Mouse (Mus musculus): Measurements from ENCODE around the gene Mif4gd.

Gene Mif4gd

DNA sequence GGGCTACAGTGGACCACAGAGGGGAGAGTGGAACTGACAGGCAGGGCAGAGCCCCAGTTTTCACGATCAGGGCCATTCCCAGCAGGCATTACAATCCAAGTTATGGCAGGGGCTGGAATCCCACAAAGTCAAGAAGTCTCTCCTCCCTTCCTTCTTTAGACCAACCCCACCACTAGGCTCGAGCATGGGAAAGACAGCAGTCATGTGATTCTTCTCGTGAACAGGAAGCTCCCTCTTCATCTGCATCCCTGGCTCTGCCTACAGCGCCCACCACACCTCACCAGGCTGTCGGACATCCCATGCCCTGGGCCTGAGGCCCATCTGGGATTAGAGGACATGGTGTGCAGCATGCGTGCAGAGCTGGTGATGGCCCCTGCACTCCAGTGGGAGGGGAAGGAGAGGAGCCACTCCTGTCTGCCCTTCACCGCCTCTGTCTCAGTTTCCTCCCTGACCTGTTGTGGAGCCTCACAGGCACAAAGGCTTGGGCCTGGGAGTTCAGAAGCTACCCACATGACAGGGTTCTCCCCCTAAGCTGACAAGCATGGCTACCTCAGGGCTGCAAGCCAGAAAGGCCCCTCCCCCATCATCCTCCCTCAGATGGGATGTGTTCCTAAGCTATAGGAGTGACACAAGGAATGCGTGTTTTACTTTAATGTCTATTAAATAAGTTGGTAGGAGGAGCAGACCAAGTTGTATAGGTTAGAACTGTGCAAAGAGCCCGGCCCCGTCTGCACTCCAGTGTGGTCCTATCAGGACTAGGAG is 1.8 kb upstream of the Mif4gd start:
- no peak for DNase-seq (ENCODE audit: extremely low read depth, low read depth, low spot score)

DNA sequence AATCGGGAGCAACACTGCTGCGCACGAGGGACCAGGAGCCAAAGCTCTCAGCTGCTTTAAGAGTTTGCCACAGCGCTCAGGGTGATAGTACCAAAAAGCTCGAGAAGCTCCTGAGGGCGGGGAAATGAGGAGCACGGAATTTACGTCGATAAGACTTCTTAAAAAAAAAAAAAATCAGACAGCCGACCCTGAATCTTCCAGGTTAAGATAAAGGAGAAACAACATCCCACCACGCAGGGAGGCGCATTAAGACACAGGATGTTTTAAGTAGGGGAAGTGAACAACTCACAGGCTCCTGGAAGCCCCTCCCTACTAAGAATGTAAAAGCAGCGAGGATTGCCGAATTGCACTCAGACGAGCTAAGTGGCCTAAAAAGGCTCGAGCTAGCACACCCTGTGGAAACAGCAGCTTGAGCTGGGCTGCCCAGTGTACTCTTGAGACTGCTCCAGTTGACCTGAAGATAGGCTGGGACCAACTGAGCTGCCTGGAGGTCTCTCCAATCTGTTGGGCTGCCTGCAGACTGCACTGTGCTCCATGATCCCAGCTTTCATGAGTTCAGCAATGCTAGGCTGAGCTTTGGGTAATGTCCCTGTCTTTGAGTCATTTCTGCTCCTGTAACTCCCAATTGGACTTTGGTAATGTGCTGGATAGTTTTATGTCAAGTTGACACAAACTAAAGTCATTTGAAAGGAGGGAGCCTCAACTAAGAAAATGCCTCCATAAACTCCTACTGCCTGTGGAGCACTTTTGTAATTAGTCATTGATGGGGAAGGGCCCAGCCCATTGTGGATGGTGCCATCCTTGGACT is 573 bp upstream of the Mif4gd start:
- DNase-seq (ENCODE audit: extremely low read depth, low read depth, low spot score), result no peak

DNA sequence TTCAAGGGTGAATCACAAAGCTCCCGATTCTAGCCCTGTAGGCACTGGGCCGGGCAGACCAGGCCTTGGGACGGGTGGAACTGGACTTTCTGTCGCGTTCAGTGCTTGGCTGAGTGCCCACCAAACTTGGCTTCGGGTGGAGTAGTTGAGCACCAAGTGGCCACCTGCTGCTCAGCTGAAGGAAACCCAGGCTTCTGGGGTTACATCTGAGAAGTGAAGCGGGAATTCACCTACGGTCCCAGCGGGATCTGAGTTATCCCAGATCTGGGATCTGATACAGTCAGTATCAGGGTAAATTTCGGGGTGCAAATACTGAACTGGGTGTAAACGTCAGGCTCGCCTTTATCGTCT is 735 bp downstream of the Mif4gd start:
- DNase-seq (ENCODE audit: extremely low read depth, low read depth, low spot score), result no peak

DNA sequence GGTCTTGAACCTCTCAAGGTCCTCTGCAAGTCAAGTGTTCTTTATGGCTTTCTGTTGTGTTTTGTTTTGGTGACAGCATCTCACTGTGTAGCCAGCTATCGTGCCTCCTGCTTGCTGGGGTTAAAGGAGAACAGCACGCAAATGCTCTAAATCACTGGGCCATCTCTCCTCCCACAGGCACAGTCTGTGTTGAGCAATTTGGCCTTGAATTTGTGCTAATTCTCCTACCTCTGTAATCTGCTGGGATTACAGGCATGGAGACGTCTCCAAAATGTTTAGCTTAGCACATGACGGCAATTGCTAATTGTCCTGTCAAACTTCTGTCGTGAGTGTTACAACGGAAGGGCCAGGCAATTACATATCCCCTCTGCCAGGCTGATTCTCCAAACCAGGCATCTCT is 1.6 kb downstream of the Mif4gd start:
- no peak for DNase-seq (ENCODE audit: extremely low read depth, low read depth, low spot score)

DNA sequence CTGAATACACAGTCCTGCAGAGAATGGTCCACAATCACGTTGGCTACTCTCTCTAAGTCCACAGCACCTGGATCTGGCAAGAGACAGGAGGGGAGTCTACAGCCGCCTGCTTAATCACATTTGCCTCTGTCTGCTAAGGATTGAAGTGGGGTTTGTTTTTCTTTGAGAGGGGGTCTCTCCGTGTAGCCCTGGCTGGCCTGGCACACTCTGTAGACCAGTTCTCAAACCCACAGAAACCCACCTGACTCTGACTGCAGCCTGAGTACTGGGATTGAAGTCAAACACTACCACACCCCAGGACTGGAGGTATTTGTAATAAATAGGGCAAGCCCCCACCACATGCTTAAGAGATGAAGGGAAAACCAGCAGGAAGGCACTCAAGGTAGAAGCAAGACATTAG is 3.2 kb downstream of the Mif4gd start:
- DNase-seq (ENCODE audit: extremely low read depth, low read depth, low spot score), result no peak

- DNase-seq (ENCODE audit: extremely low read depth, low read depth, low spot score), result no peak
These were observed 4.1 kb downstream of the Mif4gd start for GRCm38 (mm10) chr11:115608421-115609399.

DNA sequence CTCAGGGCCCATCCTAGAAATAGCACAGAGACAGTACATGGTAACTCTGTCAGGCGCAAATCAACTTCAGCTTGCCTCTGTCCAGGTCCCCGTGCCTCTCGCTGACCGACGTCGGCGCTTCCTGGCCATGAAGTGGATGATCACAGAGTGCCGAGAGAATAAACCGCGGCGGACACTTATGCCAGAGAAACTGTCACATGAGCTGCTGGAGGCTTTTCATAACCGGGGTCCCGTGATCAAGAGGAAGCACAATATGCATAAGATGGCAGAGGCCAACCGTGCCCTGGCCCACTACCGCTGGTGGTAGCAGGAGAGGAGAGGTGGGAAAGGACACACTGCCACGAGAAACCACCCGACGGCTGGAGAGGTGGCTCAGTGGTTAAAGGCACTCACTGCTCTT is 6.0 kb downstream of the Mif4gd start:
- DNase-seq (ENCODE audit: extremely low read depth, low read depth, low spot score), result no peak

DNA sequence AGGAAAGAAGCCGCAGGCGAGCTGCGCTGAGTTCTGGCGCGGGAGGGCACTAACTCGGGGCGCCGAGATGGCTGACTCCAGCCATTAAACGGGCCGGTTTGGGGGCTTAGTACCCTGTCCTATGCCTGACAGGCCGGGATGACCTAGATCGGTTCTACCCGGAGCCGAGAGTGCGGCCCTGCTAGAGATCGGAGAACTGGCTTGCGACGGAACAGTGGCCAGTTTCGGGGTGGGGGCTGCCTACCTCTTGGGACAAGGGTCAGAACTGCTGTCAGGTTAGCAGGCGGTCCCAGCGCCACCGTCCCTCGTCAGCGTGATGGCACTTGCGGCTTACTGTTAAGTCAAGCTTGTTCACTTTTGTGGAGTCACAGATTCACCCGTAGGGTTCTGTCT is 8.5 kb downstream of the Mif4gd start:
- no peak for DNase-seq (ENCODE audit: extremely low read depth, low read depth, low spot score)

DNA sequence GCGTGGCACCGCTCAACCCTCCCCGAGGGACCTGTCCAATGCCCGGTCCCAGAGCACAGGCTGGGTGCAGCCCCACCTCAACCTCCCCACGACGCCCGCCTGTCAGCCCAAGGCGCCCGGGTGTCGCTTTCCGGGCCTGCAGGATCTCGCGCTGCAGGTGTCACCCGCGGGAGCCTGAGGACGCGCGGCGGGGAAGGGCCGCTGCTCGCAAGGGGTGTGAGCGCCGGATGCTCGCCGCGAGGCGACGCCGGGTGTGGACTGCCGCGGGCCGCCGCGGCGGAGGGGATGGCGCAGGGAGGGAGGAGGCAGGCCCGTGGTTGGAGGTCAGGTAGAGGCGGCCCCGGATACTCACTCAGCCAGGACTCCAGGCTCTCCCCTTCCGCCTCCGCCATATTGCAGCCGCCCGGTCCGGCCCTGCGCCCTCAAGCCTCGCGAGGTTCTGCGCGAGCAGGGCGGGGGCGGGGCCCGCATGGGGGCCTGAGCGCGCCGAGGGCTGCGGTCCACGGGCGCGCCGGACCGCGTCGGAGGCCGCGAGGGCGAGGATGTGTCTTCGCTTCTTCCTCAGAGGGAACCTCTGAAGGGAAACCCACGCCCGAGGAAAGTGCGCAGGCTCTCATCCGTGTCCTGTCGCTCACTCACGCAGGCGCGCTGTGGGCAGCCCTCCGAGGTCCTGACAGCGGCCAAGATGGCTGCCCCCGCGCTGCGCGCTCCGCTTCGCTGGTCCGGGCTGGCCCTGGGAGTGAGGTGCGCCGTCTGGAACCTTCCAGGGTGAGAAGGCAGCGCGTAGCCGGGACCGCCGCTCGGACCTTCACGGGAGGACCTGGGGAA is 9.1 kb downstream of the Mif4gd start, which contains the start of the genes Mrps7 and Gga3:
Gene Mrps7, plus strand, starts transcription at position 450 of the 828 bp plus-strand sequence.
Gene Gga3, minus strand, starts transcription at position 576 of the 828 bp plus-strand sequence.
- no peak for DNase-seq (ENCODE audit: extremely low read depth, low read depth, low spot score)

DNA sequence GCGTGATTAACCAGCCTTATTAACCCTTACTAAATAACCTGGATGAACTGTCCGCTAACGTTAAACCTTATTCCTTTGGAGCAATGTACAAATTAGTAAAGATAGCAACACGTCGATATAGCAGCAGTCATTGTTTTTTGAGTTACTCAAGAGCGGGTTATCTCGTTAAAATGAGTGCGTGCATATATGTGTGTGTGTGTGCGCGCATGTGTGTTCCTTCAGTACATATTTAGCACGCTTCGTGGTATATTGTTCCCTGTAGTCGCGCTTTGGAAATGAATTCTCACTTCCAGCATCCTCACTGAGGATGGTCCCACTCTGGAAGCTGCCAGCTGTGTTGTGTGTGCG is 9.7 kb downstream of the Mif4gd start:
- DNase-seq (ENCODE audit: extremely low read depth, low read depth, low spot score), result no peak

DNA sequence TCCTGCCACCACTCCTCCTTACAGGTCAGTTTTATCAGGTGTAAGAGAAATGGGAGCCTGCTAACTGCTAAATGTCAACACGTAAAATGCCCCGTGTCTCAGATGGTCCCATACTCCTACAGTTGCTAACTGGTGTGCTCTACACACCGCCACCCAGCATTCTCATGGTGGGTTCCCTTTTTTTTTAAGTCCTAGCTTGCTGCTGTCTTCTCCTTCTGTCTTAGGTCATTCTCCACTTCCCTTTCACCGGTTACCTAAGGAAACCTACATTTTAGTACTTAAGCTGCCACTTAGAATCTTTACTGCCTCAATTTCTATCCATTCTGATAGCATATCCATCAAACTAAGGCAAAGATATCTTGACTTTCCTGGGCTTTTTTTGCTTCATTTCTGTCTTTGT is 11.6 kb downstream of the Mif4gd start:
- DNase-seq (ENCODE audit: extremely low read depth, low read depth, low spot score), result no peak

GRCm38 (mm10) chr11:115600743-115601142 is 12.0 kb downstream of the Mif4gd start:
- DNase-seq (ENCODE audit: extremely low read depth, low read depth, low spot score), result no peak

DNA sequence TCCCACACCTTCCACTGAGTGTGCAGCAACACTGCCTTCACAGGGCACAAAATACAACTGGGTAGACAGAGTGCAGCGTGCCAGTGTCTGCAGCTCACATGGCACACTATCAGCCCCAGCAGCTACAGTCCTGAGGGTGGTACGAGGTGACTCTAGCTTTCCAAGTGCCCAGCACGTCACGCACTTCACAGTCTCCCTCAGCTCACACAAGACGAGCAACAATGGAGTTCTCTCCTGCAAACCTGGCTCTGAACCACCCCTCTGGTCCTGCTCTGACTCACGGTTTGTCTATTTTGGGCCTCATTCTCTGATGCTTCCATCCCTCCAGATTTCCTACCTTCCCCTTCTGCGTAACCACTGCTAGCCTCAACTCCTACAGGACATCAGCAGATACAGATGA is 13.0 kb downstream of the Mif4gd start:
- DNase-seq (ENCODE audit: extremely low read depth, low read depth, low spot score), result no peak

DNA sequence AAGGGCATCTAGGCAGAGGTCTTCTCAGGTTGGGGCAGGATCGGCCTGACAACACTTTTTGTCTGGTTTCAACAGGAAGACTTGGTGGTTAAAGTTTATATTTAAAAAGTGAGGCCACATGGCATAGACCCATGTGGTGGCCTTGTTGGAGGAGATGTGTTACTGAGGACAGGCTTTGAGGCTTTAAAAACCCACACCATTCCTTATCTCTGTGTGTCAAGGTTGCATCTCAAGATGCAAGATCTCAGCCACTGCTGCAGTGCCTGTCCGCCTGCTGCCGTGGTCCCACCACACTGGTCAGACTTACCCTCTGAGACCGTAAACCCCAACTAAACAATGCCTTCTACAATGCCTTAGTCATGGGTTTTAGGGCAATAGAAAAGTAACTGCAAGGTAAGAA is 14.5 kb downstream of the Mif4gd start:
- DNase-seq (ENCODE audit: extremely low read depth, low read depth, low spot score), result no peak

- no peak for DNase-seq (ENCODE audit: extremely low read depth, low read depth, low spot score)
These were observed 17.6 kb downstream of the Mif4gd start for GRCm38 (mm10) chr11:115595209-115595608.

GRCm38 (mm10) chr11:115590526-115591075 is 22.2 kb downstream of the Mif4gd start:
- DNase-seq (ENCODE audit: extremely low read depth, low read depth, low spot score), result no peak

- no peak for DNase-seq (ENCODE audit: extremely low read depth, low read depth, low spot score)
These were observed 24.8 kb downstream of the Mif4gd start for GRCm38 (mm10) chr11:115587984-115588383.

- no peak for DNase-seq (ENCODE audit: extremely low read depth, low read depth, low spot score)
These were observed 26.4 kb downstream of the Mif4gd start for GRCm38 (mm10) chr11:115586403-115586802.

GRCm38 (mm10) chr11:115585573-115586100 is 27.1 kb downstream of the Mif4gd start:
- DNase-seq (ENCODE audit: extremely low read depth, low read depth, low spot score), result no peak

All from fat pad, adult 2 months (tissue).